Mouse (Mus musculus): Measurements from ENCODE around the gene Tmem270. TPM values are rescaled to one million over a fixed set of nuclear protein-coding genes. Genes with fewer than 3 reads are reported as not detected.

Gene Tmem270
- polyA plus RNA-seq (2012), result 0.04 TPM in 1 of 2 replicates, not detected in the other

- Histone ChIP-seq H3K9me3 (ENCODE audit: control insufficient read depth, low read length) (peaks cover 7% of the 10 kb centered on the region; the same call in 1 of the 2 replicates), H3K27me3 (ENCODE audit: control insufficient read depth) (peaks cover 4% of the 10 kb centered on the region), H3K4me3 (replicated peaks) (no peak within 1 kb of the TSS), H3K4me1 (ENCODE audit: control insufficient read depth) (peaks cover 30% of the 10 kb centered on the region), H3K36me3 (ENCODE audit: control insufficient read depth) (peaks cover 31% of the 10 kb centered on the region)
- TF ChIP-seq GATA1 (IDR thresholded peaks at IDR 0.05; ENCODE audit: low read length) (no peak), TAL1 (IDR thresholded peaks at IDR 0.05; ENCODE audit: low read length) (no peak)
Observed at GRCm38 (mm10) chr5:134906633-134907032, at the start of gene Tmem270. Tmem270 (minus strand) TSS chr5:134906733.

- Histone ChIP-seq H3K9me3 (ENCODE audit: control insufficient read depth, low read length) (no peaks in the 10 kb centered on the region), H3K27me3 (ENCODE audit: control insufficient read depth) (peaks cover 18% of the 10 kb centered on the region), H3K4me1 (ENCODE audit: control insufficient read depth) (peaks cover 22% of the 10 kb centered on the region), H3K36me3 (ENCODE audit: control insufficient read depth) (no peaks in the 10 kb centered on the region), H3K4me3 (replicated peaks) (no peak overlapping the region)
- TF ChIP-seq TAL1 (IDR thresholded peaks at IDR 0.05; ENCODE audit: low read length) (no peak), GATA1 (IDR thresholded peaks at IDR 0.05; ENCODE audit: low read length) (no peak)
Observed at GRCm38 (mm10) chr5:134955491-134955890, 49.0 kb upstream of the Tmem270 start.

DNA sequence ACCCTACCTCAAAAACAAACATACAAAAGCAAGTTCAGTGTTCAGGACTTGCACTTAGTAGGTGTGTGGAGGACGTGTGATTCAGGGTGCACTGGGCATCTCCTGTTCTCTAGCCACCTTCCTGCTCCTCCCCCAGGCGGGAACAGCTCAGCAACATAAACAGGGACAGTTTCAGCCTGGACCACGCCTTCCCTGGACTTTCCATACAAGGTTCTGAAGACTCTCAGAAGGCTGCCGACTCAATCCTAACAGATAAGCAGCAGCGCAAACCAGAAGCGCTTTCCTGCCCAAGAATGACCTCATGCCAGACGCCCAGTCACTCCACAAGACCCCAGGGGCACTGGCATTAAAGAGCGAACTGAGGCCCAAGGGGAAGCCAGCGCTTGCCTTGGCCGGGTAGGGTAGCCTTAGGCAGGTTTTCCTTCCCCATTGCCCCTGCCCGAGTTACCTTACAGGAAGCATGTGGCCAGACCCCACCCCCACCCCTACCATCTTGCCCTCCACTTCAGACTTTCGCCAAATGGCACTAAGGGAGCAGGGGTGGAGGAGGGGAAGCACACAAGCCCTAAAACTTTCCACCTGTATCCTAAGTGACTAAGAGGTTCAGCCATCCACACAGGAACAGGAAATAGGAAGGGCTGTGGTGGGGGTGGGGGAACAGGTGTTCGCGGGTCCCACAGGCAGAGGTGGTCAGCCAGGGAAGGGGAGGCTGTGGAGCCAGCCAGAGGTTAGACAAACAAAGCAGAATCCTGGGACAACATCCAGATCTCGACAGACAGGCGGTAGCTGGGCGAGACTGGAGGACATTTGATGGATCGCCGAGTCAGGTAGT is 44.7 kb upstream of the Tmem270 start:
- TF ChIP-seq TAL1 (IDR thresholded peaks at IDR 0.05; ENCODE audit: low read length) (no peak), GATA1 (IDR thresholded peaks at IDR 0.05; ENCODE audit: low read length) (no peak)
- H3K4me3 ChIP-seq (replicated peaks), result no peak overlapping the region

DNA sequence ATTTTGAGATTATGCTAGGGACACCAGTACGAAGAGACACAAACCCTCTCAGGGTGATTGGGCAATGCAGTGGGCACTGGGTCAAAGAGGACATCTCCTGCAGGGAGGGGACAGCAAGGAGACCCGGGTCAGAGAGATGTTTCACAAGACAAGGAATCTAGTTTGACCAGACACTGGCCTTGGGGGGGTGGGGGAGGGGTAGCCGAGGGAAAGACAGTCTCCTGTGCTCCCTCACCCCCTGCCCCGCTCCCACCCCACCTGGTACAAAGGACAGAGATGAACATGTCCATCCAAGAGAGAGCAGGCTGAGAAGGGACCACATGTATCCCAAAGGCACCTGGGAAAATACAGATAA is 41.5 kb upstream of the Tmem270 start:
- no peaks in the 10 kb centered on the region for H3K36me3 ChIP-seq (ENCODE audit: control insufficient read depth)
- no peak overlapping the region for H3K4me3 ChIP-seq (replicated peaks)
- H3K9me3 ChIP-seq (ENCODE audit: control insufficient read depth, low read length), result no peaks in the 10 kb centered on the region
- peaks cover 39% of the 10 kb centered on the region for H3K27me3 ChIP-seq (ENCODE audit: control insufficient read depth)
- no peak for TF ChIP-seq GATA1 (IDR thresholded peaks at IDR 0.05; ENCODE audit: low read length)
- no peak for TF ChIP-seq TAL1 (IDR thresholded peaks at IDR 0.05; ENCODE audit: low read length)
- H3K4me1 ChIP-seq (ENCODE audit: control insufficient read depth), result peaks cover 13% of the 10 kb centered on the region

More for the DNA sequence above, 44.7 kb upstream of the Tmem270 start:
- Histone ChIP-seq H3K4me1 (ENCODE audit: control insufficient read depth) (peaks cover 8% of the 10 kb centered on the region), H3K27me3 (ENCODE audit: control insufficient read depth) (peaks cover 29% of the 10 kb centered on the region), H3K9me3 (ENCODE audit: control insufficient read depth, low read length) (no peaks in the 10 kb centered on the region), H3K36me3 (ENCODE audit: control insufficient read depth) (no peaks in the 10 kb centered on the region)

DNA sequence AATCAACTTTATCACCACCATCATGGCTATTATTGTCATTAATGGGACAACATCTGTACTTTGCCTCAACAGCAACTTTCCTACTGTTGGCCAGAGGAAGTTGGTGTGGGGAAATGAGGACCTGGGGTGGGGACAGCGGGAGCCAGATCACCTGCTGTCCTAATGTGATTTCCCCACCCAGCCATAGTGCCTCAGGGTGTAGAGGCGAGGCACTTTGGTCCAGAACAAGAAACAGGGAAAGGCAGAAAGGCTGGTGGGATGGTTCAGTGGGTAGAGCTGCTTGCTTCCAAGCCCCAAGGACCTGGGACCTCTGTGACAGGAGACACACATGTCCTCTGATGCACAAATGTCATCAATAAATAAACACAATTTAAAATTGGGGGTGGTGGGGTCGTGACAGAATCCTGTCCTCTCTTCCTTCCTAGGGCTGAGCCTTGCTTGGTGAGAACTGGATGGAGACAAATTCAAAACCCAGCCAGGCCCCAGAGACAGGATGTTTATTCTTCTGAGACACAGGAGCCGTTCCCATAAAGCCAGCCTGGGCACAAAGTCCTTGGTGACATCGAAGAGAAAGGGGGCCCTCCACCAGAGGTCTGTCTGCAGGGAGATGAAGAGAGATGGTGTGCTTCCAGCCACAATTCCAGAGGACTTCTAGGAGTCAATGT is 41.0 kb upstream of the Tmem270 start:
- peaks cover 35% of the 10 kb centered on the region for H3K27me3 ChIP-seq (ENCODE audit: control insufficient read depth)
- no peaks in the 10 kb centered on the region for H3K36me3 ChIP-seq (ENCODE audit: control insufficient read depth)
- H3K4me3 ChIP-seq (replicated peaks), result no peak overlapping the region

DNA sequence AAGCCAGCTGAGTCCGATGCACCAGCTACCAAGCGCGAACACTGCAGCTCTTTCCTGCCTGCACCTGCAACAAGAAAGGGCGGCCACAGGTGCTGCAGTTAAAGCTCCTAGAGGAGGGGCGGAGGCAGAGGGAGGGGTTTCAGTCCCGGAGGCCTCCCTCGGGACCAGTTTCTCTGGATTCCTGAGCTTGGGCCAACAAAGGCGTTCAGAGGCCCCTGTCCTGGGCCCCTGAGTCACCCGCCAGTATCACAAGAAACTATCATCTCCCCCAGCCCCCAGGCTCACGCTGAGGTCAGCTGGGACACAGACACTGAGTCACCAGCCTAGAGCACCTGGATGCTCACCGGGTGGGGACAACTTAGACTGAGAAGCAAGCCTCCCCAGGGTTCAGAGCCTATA is 40.3 kb upstream of the Tmem270 start, which contains the start of gene Cldn4:
TSS of gene Cldn4 (minus strand) at position 78 of the 399 bp plus-strand sequence.
- no peaks in the 10 kb centered on the region for H3K36me3 ChIP-seq (ENCODE audit: control insufficient read depth)
- no peak for TF ChIP-seq TAL1 (IDR thresholded peaks at IDR 0.05; ENCODE audit: low read length)
- TF ChIP-seq GATA1 (IDR thresholded peaks at IDR 0.05; ENCODE audit: low read length), result no peak
- peaks cover 32% of the 10 kb centered on the region for H3K27me3 ChIP-seq (ENCODE audit: control insufficient read depth)
- no peaks in the 10 kb centered on the region for H3K9me3 ChIP-seq (ENCODE audit: control insufficient read depth, low read length)
- peaks cover 13% of the 10 kb centered on the region for H3K4me1 ChIP-seq (ENCODE audit: control insufficient read depth)
- H3K4me3 ChIP-seq (replicated peaks), result no peak within 1 kb of the TSS

More for the DNA sequence above, 41.0 kb upstream of the Tmem270 start:
- Histone ChIP-seq H3K9me3 (ENCODE audit: control insufficient read depth, low read length) (no peaks in the 10 kb centered on the region), H3K4me1 (ENCODE audit: control insufficient read depth) (peaks cover 13% of the 10 kb centered on the region)
- TF ChIP-seq GATA1 (IDR thresholded peaks at IDR 0.05; ENCODE audit: low read length), result no peak
- TF ChIP-seq TAL1 (IDR thresholded peaks at IDR 0.05; ENCODE audit: low read length), result no peak

- no peak overlapping the region for H3K4me3 ChIP-seq (replicated peaks)
Observed at GRCm38 (mm10) chr5:134946063-134946856, 39.7 kb upstream of the Tmem270 start.

DNA sequence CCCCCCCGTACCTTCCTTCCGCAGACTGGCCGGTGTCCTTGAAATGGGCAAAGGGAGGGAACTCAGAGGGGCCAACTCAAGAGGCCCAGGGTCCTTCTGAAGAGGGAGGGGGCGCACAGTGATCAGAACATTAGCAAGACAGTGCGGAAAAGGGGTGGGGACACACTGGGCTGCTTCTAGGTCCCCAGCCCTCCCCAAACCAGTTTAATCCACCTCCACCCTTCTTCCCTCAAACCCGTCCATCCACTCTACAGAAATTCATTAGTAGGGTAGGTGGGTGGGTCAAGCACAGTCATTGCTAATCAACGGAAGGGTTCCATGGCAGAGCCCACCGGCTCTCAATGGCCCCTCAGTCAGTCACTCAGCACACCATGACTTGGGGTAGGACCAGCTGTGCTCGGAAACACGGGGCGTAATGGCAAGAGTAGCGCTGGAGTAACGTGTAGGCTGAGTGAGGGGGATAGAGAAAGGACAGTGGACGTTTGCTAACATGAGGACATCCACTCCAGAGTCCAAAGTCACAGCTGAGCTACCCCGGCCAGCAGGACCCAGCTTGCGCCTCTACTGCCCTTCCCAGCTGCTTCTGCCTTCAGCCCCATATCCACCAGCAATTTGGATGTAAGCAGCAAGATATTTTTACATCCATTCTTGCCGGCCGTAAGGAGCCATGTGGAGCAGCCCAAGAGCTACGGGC is 38.9 kb upstream of the Tmem270 start:
- peaks cover 10% of the 10 kb centered on the region for H3K4me1 ChIP-seq (ENCODE audit: control insufficient read depth)

More at GRCm38 (mm10) chr5:134946063-134946856, 39.7 kb upstream of the Tmem270 start:
- Histone ChIP-seq H3K27me3 (ENCODE audit: control insufficient read depth) (peaks cover 26% of the 10 kb centered on the region), H3K4me1 (ENCODE audit: control insufficient read depth) (peaks cover 10% of the 10 kb centered on the region), H3K36me3 (ENCODE audit: control insufficient read depth) (no peaks in the 10 kb centered on the region), H3K9me3 (ENCODE audit: control insufficient read depth, low read length) (no peaks in the 10 kb centered on the region)
- TF ChIP-seq TAL1 (IDR thresholded peaks at IDR 0.05; ENCODE audit: low read length), result no peak
- TF ChIP-seq GATA1 (IDR thresholded peaks at IDR 0.05; ENCODE audit: low read length), result no peak

More for the DNA sequence above, 38.9 kb upstream of the Tmem270 start:
- TF ChIP-seq GATA1 (IDR thresholded peaks at IDR 0.05; ENCODE audit: low read length) (no peak), TAL1 (IDR thresholded peaks at IDR 0.05; ENCODE audit: low read length) (no peak)
- Histone ChIP-seq H3K4me3 (replicated peaks) (no peak overlapping the region), H3K36me3 (ENCODE audit: control insufficient read depth) (no peaks in the 10 kb centered on the region; the same call in 1 of the 2 replicates), H3K27me3 (ENCODE audit: control insufficient read depth) (peaks cover 21% of the 10 kb centered on the region), H3K9me3 (ENCODE audit: control insufficient read depth, low read length) (no peaks in the 10 kb centered on the region)

All from erythroblast, embryonic 14.5 days (primary cell).